Mouse (Mus musculus): ENCODE measurements at regions not wholly inside any gene's neighbourhood (a gene's known extent, or its start where the extent isn't known, plus 50 kb on each side); places are given as distances from the start of the nearest gene placed in this dataset.
"Not testable (repeated sequence)": the region's sequence is repeated elsewhere in the genome, so short reads cannot be mapped to it uniquely, and the experiment has no call there.

DNA sequence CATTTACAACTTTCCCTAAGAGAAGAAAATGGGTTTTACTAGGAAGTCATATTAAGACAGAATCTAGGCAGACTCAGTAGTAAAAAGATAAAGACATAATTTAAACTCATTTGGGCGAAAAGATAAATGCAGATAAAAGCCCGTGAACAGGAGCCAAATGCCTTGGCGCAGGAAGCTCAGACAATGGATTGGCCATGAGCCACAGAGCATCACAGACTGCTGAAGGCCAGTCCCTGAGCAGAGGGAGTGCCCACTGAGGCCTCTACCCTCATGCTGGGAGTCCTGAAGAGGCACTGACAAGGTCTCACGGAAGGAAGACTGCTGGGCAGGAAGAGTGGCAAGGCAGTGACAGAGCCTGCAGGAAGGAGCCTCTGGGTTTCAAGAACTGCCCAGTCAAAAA lies 136.0 kb upstream of the Ttc29 start:
- peak; percentile 63 to 83 for DNase-seq

GRCm38 (mm10) chr8:78081395-78081794 lies 131.7 kb upstream of the Ttc29 start:
- DNase-seq, result not testable (repeated sequence)

DNA sequence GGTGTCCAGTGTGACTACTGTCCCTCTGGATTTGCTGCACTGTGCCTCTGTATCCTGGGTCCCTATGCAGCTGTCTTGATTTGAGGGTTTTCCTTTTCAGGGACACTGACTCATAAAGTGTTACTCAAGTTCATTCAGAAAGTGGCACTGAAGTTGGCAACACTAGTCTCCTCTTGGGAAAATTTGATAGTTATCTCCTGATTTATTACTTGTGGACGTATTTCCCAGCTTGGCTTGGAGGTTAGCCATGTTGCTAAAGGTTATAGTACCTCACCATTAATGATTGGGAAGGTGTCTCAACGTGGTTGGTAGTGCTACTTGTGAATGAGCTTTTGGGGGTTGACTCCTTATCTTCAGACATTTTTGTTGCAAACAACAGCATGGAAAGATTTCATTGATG lies 130.1 kb upstream of the Ttc29 start:
- no peak for DNase-seq

DNA sequence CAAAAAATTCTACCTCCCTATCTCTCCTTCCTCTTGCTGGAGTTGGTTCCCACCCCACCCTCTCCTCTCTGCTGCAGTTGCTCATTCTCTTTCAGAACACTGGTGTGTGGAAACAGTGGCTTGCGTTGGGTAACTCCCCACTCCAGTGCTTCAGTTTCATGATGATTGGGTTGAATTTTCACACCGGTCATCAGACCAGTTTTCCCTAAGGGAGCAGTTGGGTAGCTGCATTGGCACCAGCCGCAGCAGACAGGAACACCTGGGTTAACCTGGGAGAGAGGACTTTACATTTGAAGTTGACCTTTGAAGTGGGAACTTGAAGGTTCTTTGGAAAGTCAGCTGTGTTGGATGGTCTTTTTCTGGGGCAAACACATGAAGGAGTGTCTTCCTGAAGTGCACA lies 126.7 kb upstream of the Ttc29 start:
- DNase-seq, result peak; percentile 26 to 54

- DNase-seq, result peak; percentile 15 to 33
Measured at GRCm38 (mm10) chr8:78090382-78091122, 122.5 kb upstream of the Ttc29 start.

DNA sequence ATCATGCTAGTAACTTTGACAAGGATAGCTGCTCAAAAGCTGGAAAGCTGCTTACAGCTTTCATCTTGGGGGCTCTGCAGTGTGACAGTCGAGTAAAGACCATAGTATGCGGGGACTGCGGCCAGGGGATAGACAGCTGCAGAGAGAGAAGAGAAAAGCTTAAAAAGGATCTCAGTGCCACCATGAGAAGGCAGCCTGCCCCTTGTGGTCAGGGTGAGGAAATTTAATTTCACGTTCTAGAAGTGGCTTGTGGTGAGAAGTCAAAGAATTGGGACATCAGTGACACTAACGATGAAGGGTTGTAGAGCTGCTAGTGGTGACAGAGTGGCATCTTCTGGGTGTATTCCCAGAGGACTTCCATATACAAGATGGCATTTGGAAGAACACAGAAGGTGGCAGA lies 116.7 kb upstream of the Ttc29 start:
- DNase-seq, result no peak

GRCm38 (mm10) chr8:78098191-78098745 lies 114.8 kb upstream of the Ttc29 start:
- no peak for DNase-seq

DNA sequence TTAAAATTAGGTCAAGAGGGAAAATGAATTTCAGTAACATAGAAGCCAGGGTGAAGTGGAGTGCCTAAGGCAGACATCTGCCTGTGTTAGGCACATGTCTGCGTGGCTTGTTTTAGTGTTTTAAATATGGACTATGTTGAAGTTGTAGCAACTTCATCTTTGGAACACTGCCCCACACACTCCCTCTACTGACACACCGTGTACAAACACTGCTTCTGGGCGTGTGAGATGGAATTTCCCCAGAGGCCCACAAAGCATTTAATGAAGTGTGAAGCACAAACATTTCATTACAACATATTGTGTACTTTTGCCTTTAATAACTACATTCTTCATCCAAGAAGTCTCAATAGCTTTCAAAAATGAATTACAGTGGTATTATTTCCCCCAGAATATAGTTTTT lies 114.0 kb upstream of the Ttc29 start:
- DNase-seq, result peak; percentile 47 to 57

- DNase-seq, result no peak
Measured at GRCm38 (mm10) chr8:78107339-78107738, 105.8 kb upstream of the Ttc29 start.

- no peak for DNase-seq
Measured at GRCm38 (mm10) chr8:78110003-78110649, 103.0 kb upstream of the Ttc29 start.

- no peak for DNase-seq
Measured at GRCm38 (mm10) chr8:78113105-78113504, 100.0 kb upstream of the Ttc29 start.

GRCm38 (mm10) chr8:78114512-78114911 lies 98.6 kb upstream of the Ttc29 start:
- no peak for DNase-seq

GRCm38 (mm10) chr8:78117191-78117590 lies 95.9 kb upstream of the Ttc29 start:
- no peak for DNase-seq

- DNase-seq, result peak in 1 of 2 experiments; percentile 10
Measured at GRCm38 (mm10) chr8:78118493-78118892, 94.6 kb upstream of the Ttc29 start.

GRCm38 (mm10) chr8:78119682-78120081 lies 93.4 kb upstream of the Ttc29 start:
- DNase-seq, result no peak

GRCm38 (mm10) chr8:78124248-78124647 lies 88.8 kb upstream of the Ttc29 start:
- peak in 1 of 2 experiments; percentile 34 for DNase-seq

DNA sequence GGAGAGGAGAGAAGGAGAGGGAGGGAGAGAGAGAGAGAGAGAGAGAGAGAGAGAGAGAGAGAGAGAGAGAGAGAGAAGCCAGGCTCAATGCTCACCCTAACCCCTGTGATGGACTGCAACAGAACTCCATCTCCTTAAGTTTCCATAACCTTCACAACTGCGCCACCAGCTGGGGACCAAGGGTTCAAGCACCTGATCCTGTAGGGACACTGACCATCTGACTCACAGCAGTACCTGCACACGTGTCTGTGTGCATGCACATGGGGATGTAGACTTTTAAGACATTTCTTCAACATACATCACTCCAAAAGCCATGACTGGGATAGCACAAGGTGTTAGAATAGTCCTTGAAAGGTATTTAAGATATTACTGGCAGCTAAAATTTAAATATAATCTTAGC lies 85.2 kb upstream of the Ttc29 start:
- peak; percentile 54 to 69 for DNase-seq

DNA sequence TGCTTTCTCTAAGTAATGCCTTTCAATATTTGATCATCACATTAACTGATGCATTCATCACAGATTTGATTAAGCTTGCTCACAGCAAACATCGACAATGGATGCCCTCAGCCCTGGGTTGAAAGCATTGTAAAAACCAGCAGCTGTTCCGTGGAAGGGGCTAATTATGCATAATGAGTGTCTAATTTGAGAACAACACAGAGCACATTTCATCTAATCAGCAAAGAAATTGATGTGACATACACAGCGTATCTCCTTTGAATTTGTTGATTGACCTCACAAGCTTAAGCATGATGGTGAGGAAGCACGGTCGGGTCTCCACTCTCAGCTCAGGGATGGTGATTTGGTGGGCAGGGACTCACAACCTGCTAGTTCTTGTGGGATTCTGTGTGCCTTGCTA lies 84.0 kb upstream of the Ttc29 start:
- DNase-seq, result no peak

- DNase-seq, result not testable (repeated sequence)
Measured at GRCm38 (mm10) chr8:78139514-78139913, 73.6 kb upstream of the Ttc29 start.

DNA sequence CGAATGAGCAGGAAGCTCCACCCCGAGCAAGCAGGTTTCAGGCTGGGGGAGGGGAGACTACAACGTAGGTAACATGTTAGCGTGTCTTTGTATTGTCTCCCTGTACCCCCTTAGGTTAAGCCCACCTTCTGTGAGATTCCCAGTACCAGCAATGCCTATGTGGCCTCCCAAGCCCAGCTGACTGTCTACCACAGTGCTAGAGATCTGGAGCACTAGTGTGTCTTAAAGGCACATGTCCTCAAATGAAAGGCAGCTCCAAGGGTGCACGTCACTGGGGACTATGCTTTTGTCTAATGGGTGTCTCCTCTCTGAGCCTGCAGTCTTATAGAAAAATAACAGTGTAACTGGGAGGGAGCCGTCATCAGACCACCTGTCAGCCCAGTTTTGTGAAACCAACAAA lies 65.9 kb upstream of the Ttc29 start:
- DNase-seq, result no peak

- DNase-seq, result no peak
Measured at GRCm38 (mm10) chr8:78148006-78148405, 65.1 kb upstream of the Ttc29 start.

DNA sequence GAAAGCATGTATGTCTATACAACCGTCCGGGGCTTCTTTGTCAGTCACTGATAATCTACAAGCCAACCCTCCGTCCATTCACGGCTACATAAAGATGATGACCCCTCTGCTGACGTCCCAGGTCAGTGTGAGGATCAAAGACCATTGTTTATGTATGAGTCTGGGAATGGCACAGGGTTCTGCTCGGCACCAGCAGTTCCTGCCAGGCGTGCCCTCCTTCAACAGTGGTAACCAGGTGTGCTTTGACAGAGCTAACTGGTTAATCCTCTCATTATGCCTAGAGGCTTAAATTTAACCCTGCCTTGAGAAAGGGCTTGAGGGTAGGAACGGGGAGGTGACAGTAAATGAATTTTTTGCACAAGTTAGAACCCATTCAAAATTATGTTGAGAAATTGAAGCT lies 58.2 kb upstream of the Ttc29 start:
- DNase-seq, result no peak

- DNase-seq, result no peak
Measured at GRCm38 (mm10) chr8:78162046-78162445, 51.1 kb upstream of the Ttc29 start.

DNA sequence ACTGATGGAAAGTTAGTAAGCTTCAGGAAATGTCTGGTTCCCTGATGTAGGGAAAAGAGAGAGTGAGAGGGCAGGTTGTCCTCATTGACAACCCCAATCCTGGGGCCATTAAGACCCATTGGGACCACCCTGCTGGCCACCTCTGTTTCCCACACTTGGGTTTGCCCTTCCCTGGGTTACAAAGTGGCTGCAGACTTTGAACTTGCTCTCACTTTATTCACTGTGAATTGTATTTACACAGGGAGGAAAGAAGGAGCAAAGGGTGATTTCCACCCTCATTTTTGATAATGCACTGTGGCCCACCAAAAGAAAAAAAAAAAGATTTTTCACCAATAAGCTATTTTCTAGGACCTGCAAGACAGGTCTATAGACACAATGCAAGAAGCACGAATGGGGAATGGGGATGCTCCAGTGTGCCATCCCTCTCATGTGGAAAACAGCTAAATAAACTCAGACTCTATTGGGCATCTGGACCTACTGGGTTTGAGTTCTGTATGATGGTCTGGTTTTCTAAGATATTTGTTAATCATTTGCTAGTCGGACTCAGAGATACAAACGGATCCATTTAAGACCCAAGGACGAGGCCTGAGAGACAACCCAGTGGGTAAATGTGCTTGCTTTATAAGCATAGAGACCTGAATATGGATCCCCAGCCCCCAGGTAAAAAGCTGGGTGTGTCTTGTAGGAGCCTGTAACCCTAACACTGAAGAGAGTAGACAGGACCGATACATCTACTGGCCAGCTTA lies 50.2 kb upstream of the Ttc29 start:
- no peak for DNase-seq
